Mouse (Mus musculus) gonadal fat pad, adult 2 months (tissue): ENCODE measurements around the gene Grcc10. TPM values are rescaled to one million over a fixed set of nuclear protein-coding genes. Genes with fewer than 3 reads are reported as not detected.

Experiments used
- DNase-seq: peaks from one replicate; pipeline ENCODE4 v3.0.0-alpha.2; 2012; ENCODE audit warnings: low read depth
- polyA plus RNA-seq: library from polyadenylated mRNA; depleted of rRNA; stranded (reverse); fragments of >200 nt; gene quantifications from 2 replicates; pipeline ENCODE4 v1.2.3, GENCODE M21; 2012

The Grcc10 gene
- polyA plus RNA-seq, 1 experiment: 329 TPM

DNA sequence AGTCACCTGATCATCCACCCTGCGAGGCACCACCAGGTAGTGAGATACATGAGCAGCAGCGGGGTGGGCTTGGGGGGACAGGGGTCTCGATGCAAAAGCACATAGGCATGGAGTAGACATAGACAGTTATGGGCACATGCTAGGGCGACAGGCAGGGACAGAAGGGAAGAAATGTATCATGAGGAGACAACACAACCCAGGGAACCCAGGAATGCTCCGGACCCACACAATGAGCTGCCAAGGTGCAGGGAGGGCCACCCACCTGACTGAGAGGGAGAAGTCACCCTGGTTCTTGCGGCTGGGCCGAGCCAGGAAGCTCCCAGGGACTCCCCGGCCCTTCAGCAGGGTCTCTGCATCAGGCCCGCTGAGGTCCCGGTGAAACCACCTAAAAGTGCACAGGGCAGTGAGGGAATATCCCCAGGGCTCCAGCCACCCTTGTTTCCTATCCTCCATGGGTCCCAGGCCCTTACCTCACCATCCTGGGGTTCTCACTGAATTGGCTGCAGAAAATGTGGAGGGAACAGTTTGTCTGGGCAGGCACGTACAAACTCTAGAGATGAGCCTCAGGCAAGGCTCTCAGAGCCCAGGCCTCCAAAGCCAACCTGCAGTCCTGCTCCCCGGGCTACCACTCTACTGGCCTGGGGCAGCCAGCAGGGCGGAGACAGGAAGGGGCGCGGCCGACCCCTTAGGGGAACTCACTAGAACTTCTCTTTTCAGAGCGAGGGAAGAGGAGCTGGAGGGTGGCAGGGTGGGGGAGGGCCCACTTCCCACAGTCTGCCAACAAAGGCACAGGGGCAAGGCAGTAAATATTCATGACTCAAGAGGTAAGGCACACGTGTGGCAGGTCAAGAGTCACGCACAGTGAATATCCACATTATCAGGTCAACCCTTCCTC is 8.5 kb downstream of the Grcc10 start:
- DNase-seq: no peak

DNA sequence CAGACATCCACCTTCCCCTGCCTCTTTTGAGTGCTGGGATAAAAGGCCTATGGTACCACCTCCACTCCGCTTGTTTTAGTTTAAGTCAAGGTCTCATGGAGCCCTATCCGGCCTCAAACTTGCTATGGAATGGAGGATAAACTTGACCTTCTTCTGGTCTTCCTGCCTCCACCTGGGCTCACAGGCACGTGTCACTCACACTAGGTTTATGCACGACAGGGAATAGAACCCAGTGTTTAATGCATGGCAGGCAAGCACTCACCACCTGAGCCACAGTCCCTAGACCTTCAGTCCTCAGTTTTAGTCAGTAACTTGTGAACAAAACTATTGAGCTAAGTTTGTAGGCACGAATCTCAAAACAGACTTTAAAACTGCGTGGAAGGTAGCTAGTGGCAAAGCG is 10.1 kb downstream of the Grcc10 start:
- no peak for DNase-seq

DNA sequence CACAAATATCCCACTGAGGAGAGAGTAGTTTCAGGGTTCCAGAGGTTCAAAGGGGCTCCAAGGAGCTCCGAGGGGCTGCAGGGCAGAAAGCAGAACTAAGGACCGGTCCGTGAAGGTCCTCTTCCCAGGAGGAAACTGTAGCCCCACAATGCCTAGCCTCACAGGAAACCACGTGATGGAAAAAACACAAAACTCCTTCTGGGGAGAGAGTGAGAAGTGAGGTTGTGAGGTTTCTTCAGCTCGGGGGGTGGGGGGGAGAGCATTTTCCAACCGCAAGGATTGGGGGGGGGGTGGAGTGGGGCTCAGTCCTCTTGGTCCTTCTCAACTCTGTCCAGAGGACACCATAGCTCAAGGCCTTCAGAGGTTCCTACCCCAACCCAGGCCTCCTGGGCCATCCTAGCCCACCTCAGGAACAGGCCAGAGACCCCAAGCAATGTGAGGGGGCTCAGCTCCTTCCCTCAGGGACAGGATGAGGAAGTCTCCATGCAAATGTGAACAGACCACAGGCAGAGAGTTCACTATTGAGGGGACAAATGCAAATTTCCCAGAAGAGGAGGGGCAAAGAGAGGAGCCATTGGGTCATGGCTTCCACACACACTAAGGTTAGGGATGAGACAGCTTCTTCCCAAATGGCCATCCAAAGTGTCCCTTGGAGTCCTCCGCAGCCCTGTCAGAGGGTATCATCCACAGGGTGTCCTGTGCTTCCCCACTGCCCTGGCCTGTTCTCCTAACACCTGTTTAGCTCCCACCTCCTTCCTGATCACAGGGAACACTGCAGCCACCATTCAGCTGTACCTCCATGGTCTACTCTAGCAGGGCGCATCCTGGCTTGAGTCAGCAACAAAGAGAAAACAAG is 11.1 kb downstream of the Grcc10 start:
- no peak for DNase-seq

DNA sequence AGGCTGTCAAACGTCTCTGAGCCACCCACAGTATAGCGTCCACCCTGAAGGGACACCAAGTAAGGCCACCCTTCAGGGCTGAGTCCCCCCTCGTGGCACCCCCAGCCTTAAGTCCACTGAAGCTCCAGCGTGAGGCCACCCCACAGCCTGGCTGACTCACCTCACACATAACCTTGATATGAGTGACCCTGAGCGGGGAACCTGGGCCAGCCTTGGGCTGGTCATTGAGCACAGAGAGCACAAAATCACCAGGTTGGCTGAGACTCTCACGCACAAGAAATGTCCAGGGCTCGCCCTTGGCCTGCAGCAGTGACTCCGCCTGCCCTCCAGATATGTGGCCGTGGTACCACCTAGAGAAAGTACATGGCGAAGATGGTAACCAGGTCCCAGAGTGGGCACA is 12.6 kb downstream of the Grcc10 start:
- DNase-seq: no peak

DNA sequence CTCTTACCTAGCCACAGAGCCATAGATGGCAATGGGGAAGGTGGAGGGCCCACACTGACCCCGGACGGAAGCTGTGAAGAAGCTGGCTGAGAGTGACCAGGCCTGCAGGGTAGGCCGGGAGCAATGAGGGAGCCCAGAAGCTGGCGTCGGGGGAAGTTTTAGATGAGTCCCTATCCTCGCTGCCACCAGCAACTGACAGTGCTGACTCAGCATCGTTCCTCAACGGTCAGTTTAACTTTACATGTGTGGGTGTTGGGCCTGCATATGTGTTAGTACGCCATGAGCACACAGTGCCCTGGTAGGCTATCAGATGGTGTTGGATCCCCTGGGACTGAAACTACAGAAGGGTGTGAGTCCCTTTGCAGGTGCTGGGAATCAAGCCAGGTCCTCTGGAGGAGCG is 16.7 kb downstream of the Grcc10 start:
- no peak for DNase-seq

DNA sequence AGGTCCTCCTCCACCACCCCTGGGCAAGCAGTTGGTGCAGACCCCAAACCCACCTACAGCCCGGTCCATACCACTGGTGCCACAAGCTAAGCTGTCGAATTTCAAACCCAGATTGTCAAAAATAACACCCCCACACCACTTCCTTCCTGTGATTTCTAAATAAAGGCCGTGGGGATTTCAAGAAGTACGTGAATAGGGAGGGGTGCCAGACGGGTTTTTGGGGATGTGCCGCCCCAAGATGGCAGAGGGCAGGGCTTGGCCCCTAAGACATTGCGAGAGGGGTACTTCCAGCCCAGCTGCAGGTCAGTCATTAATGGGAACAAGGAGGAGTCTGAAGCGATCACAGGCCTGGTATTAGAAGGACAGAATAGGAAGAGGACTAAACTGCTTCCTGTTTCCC is 17.6 kb downstream of the Grcc10 start:
- DNase-seq: no peak

DNA sequence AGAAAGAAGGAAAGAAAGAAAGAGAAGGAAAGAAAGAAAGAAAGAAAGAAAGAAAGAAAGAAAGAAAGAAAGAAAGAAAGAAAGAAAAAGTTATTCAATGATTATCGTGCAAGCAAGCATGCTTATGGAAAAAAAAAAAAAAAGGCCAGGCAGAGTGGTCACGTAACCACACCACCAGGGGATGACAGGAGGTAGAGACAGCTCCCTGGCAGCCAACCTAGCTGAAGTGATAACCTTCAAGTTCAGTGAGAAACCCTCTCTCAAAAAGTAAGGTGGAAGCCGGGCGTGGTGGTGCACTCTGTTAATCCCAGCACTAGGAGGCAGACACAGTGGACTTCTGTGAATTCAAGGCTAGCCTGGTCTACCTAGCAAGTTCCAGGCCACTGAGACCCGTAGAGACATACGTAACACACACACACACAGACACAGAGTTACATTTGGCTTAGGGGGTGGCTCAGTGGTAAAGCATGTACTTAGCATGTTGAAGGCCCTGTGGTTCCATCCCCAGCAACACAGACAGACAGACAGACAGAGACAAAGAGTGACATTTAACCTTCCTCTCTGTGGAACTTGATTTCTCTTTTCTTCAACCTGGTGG is 18.2 kb downstream of the Grcc10 start:
- DNase-seq: no peak

DNA sequence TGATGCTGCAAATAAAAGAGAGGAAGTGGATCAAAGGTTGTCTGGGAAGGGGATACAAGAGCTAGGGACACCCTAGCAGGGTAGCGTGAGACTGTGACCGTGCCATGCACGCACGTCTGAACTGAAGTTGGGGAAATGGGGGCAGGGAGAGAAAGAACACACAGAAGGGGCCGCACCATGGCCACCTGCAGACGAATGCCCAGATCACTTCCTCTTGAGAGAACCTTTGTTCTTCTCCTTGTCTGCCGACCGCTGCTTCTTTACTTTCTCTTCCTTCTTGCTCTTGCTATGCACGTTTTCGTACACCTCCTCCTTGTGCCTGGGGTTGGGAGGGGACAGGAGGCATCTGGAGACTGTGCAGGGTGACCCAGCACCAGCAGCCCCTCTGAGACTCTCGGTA is 20.3 kb downstream of the Grcc10 start:
- no peak for DNase-seq

DNA sequence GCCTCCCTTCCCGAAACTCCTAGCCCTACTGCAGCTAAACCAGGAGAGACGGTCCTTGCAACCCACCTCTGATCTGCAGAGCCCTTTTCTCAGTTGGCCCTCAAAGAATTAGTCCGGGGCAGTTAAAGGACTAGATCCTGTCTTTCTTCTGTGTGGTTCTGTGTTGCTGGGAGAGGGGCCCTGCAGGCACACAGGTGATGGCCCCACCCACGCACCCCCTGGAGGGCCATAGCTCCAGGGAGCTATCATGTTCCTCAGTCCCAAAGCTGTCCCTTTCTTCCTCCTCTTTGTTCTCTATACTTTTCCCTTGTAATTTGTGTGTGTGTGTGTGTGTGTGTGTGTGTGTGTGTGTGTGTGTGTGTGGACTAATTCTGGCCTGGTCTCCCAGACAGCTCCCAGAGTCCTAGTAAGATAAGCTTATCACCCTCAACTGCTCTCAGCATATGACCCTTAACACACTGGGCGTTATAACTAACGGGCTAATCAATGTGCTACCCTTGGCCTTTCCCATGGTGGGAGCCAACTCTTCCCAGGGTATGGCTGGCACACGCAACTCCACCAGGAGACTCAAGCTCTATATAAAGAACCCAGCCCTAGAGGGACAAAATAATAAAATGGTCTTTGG is 21.7 kb downstream of the Grcc10 start:
- DNase-seq: no peak

DNA sequence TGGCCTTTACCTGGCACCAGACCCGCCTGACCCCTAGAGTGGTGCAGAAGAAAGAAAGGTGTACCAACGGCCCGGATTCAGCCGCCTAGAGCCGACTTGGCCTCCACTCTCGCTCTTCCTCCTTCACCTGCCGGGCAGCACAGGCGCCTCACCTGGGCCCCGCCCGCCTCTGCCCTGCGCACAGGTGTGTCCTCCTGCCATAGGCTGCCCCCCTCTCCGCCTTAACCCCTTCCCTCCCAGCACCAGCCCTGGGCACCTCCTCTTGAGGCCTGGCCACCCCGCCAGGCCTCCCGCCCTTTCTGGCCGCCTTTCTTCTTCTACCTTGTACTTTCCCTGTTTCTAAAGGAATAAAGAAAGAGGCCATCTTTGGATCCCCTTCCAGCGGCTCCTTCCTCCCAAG is 22.5 kb downstream of the Grcc10 start:
- no peak for DNase-seq

DNA sequence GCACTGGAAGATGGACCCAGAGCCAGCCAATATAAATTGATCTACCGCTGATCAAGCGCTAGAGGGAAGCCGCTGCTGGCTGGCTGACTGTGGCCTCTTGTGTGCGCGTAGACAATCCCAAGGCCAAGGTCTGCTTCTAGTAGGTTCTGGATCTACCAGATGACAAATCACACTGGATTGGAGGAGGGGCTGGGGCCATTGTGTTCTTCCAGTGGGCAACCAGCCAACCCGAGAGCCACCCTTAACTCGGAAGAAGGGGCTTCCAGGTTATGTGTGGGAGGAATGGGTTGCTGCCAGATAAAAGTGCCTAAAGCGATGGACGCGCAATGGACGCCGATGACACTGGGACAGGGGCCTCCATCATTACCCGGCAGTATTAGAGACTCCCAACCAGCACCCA is 23.2 kb downstream of the Grcc10 start:
- no peak for DNase-seq

DNA sequence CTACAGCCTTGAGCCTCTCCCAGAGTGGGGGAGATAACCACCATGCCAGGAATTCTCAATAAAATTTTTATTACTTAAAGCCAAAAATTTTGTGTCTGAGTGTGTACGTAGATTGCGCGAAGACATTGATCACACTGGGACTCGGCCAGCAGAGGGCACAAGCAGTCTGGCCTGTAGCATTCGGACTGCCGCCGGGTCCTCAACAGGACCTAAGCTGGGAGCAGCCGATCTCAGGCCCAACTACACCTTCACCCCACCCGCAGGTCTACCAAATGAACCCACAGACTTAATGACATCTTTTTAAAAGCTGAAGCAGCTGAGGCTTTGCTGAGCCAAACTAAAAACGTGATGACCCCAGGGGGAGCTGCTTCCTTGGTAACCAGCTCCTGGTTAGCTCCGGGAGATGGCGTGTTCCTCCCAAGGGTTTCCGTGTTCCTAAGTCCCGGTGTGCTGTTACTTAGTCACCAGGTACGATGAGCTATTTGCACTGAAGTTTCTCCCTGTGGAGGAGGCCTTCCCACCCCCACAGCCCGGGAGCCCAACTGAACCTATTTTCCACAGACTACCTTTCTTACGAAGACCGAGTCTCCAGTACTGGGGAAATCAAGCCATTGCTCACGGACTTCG is 24.2 kb downstream of the Grcc10 start:
- DNase-seq: no peak

DNA sequence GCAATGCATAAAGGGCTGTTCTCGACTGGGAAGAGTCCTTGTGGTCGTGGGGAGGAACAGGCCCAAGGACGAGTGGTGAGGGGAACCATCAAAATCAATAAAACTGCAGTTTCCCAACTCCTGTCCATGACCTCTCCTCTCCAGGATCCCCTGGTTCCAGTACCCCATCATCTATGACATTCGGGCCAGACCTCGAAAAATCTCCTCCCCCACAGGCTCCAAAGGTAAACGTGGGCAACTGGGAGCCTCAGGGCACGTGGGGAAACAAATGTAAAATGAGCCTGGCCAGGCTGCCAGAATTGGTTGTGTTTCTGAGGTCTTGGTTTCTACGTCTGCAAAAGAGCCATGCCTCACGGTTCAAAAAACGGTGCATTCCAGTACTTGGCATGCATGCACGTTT is 28.3 kb downstream of the Grcc10 start:
- no peak for DNase-seq

DNA sequence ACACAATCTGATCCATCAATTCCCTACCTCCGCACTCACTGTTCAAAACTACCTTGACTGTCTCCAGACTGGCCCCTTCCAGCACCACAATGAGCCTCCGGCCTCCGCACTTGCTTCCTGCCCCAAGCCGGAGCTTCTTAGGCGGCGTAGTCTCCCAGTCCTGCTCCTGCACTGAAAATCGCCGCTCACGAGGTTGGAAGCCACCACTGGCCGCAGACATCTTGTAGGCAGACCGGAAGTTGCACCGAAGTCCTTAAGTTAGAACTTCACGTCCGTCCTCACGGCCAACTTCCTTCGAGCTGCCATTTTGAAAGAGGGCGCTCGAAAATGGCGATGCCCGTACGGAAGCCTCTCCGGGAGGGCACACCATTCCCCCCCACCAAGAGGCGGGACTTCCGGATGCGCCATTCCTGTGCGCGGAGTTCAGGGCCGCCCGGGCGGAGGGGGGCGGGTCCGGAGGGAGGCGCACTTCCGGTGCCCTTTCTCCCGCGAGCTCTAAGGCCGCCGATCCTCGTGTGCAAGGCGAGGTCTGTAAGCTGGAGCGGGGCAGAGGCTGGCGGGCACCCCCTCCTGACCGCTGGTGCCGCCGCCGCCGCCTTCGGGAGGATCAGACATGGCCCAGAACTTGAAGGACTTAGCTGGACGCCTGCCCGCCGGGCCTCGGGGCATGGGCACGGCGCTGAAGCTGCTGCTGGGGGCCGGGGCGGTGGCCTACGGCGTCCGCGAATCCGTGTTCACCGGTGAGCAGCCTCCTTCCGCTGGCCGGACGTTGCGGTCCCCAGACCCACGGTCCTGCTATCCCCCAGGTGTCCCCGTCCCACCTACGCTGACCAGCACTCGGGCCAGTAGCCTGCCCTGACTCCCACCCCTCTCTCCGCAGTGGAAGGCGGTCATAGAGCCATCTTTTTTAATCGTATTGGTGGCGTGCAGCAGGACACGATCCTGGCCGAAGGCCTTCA is 29.1 kb downstream of the Grcc10 start, which contains the start of the genes Emg1 and Phb2:
TSS of gene Emg1 (minus strand) at position 355 of the 959 bp plus-strand sequence.
TSS of gene Phb2 (plus strand) at position 513 of the 959 bp plus-strand sequence.
- DNase-seq: peak; percentile 82

DNA sequence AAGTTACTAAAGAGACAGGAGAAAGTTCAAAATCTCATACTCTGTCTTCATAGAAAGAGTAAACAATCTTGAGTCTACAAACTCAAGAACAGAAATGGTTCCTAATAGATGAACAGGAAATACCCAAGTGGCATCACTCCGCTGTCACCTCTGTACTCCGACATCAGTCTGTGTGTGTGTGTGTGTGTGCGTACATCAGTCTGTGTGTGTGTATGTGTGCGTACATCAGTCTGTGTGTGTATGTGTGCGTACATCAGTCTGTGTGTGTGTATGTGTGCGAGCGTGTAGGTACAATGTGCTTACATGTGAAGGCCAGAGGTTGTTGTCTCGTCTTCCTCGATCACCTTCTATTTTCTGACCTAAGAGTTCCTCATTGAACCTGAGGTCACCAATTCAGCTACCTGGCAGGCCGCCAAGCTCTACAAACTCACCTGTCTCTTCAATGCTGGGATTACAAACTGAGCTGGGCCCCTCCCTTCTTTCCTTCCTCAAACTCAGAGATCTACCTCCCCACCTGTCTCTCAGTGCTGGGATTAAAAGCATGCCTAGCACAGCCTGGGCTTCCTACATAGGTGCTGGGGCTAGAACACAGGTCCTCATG is 32.8 kb downstream of the Grcc10 start:
- no peak for DNase-seq

DNA sequence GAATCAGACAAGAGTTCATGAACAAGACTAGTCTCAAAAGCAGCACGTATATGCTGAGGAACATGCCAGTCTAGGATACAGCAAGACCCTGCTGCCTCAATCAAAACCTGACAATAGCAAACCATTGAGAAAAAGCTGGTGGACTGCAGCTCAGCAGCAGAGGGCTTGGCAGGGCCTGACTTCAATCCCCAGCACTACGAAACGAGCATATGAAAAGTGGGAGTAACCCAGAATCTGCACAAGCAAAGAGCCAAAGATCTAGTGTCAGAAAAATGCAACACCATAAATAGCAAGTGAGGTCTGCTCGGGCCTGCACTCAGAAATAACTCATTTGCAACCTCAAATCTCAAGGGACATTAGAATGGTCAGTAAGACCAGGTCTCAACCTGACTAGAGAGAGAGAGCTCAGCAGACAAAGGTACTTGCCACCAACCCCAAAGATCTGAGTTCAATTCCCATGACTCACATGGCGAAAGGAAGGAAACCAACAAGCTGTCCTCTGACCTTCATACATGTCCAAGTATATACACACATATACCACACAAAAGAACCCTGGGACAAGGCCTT is 35.0 kb downstream of the Grcc10 start:
- no peak for DNase-seq

DNA sequence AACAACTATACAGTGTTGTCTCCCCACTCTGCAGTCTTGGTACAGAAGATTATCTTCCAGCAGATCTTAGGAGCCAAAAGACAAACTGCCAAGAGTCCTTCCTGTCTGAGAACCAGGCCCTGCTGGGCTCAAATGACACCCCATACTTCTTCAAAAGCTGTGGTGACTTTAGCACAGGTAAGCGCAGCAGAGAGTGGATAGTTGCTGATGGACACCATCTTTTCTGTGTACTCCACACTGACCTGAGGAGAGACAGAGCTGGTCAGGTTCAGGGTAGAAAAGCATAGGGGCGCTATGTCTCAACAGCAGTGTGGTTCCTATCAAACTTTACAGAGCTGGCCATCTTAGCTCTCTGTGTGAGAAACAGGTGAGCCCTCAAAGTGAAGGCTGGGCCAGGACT is 36.8 kb downstream of the Grcc10 start:
- no peak for DNase-seq

DNA sequence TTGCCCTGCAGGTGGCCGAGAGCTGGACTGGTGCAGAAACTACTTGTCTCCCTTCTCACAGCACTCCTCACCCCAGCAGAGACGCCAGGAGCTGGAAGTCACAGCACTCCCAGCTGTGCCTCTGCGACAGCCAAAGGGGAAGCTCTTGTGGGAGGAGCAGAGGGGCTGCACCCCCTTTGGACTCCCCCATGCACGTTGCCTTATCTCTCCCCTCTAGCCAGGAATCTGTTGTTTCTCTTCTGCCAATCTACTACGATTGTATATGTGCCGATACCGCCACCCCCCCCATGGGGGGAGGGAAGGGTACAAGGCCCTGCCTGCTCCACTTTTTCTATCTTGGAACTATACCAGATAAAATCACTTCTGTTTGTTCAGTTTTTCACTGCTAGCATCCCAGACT is 37.4 kb downstream of the Grcc10 start:
- no peak for DNase-seq

DNA sequence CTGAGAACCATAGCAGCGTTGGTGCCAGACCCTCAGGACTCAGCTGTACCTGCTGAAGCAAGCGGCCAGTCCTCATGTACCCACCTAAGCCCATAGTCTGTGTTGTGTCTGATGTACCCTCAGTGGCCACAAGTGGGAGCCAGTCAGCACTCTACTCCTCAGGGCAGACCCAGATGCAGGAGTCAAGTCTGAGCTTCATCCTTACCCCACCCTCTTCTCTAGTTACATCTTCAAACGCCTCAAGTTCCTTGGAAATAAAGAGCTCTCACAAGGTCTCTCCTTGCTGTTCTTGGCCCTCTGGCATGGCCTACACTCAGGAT is 38.4 kb downstream of the Grcc10 start:
- DNase-seq: no peak
